Mouse (Mus musculus) inflammation-experienced regulatory T-cells, adult 6 months (primary cell): ENCODE results near the gene Zscan4c. TPM values are rescaled to one million over a fixed set of nuclear protein-coding genes. Genes with fewer than 3 reads are reported as not detected.
"Not testable (repeated sequence)": the region's sequence is repeated elsewhere in the genome, so short reads cannot be mapped to it uniquely, and the experiment has no call there.

Experiments
- ATAC-seq: one replicate; pipeline ENCODE4 v1.8.0; 2017
- polyA plus RNA-seq, 3 experiments: library from polyadenylated mRNA; unstranded; fragments of 100-300 nt; shearing (Covaris generic); gene quantifications; one replicate each; pipeline ENCODE4 v1.2.1; 2017

The Zscan4c gene
- polyA plus RNA-seq, result not detected

DNA sequence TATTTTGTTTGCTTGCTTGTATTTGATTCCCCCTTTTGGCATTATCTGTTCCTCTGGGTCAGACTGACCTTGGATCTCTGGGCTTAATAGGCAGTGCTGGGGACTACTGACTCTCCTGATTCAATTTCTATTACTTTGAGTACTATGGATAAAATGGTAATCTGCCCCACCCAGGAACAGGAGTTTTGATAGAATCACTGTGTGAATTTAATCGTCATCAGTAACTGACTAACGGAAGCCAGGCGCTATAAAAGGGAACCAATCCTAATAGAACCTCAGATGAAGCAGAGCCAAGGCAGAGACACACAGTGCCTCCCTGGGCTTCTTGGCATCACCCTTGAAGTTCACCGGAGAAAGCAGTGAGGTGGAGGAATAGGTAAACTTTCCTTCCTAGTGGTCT is at the start of gene Zscan4c:
Gene Zscan4c, plus strand, starts transcription at position 301 of the 400 bp plus-strand sequence.
- not testable (repeated sequence) for ATAC-seq

Other genes with a start within 250 kb of the Zscan4c start
- gene Zscan4b, start 100.7 kb upstream of the Zscan4c start, polyA plus RNA-seq, result not detected
- not detected for gene Zscan4-ps1, start 63.9 kb downstream of the Zscan4c start, polyA plus RNA-seq
- under 1 TPM in 1 of 3 experiments, not detected in 2; 0.33 TPM for gene Zscan4d, start 160.4 kb downstream of the Zscan4c start, polyA plus RNA-seq